Mouse (Mus musculus): Measurements from ENCODE around the gene Aqp5. TPM values are rescaled to one million over a fixed set of nuclear protein-coding genes. Genes with fewer than 3 reads are reported as not detected.
A peak's percentile ranks its signal among the peaks of the same experiment; 100 is the strongest.

The Aqp5 gene
- polyA plus RNA-seq, 1 experiment from 2014 or later, result 0.38 TPM

GRCm38 (mm10) chr15:99600986-99601822 is 10.6 kb downstream of the Aqp5 start, which contains the start of gene Aqp6:
Gene Aqp6, plus strand, starts transcription at chr15:99601400.
- Histone ChIP-seq H3K9ac (ENCODE audit: low read length) (no peak within 1 kb of the TSS), H3K4me3 (ENCODE audit: low read depth, low read length) (no peak within 1 kb of the TSS), H3K4me1 (ENCODE audit: control insufficient read depth, insufficient read depth, low read length) (peaks cover 16% of the 10 kb centered on the region), H3K27me3 (ENCODE audit: control insufficient read depth, insufficient read depth, low read length) (peaks cover 6% of the 10 kb centered on the region; the same call in 1 of the 2 replicates), H3K36me3 (ENCODE audit: control insufficient read depth, insufficient read depth, low read length) (no peaks in the 10 kb centered on the region), H3K9me3 (ENCODE audit: control insufficient read depth, low read length) (no peaks in the 10 kb centered on the region), H3K27ac (ENCODE audit: low read depth, low read length) (no peak within 1 kb of the TSS), H3K4me2 (no peak within 1 kb of the TSS)
- ATAC-seq (ENCODE audit: low FRiP score) (no peak), DNase-seq (ENCODE audit: low spot score, missing footprints) (no peak)
- 63% methylated on average over 22 of the region's 22 CpGs for WGBS

GRCm38 (mm10) chr15:99601823-99602120 is 11.2 kb downstream of the Aqp5 start:
- H3K9ac ChIP-seq (ENCODE audit: low read length), result no peak overlapping the region
- ATAC-seq (ENCODE audit: low FRiP score) (no peak), DNase-seq (ENCODE audit: low spot score, missing footprints) (no peak)
- H3K9me3 ChIP-seq (ENCODE audit: control insufficient read depth, low read length), result no peaks in the 10 kb centered on the region
- peaks cover 6% of the 10 kb centered on the region; the same call in 1 of the 2 replicates for H3K27me3 ChIP-seq (ENCODE audit: control insufficient read depth, insufficient read depth, low read length)
- H3K4me3 ChIP-seq (ENCODE audit: low read depth, low read length), result no peak overlapping the region
- H3K4me2 ChIP-seq, result no peak overlapping the region
- 23% methylated on average over 4 of the region's 5 CpGs for WGBS
- H3K36me3 ChIP-seq (ENCODE audit: control insufficient read depth, insufficient read depth, low read length), result no peaks in the 10 kb centered on the region
- H3K27ac ChIP-seq (ENCODE audit: low read depth, low read length), result no peak overlapping the region
- peaks cover 16% of the 10 kb centered on the region for H3K4me1 ChIP-seq (ENCODE audit: control insufficient read depth, insufficient read depth, low read length)

GRCm38 (mm10) chr15:99602206-99602820 is 11.7 kb downstream of the Aqp5 start:
- H3K4me2 ChIP-seq, result no peak overlapping the region
- 69% methylated on average over 17 of the region's 17 CpGs for WGBS
- H3K36me3 ChIP-seq (ENCODE audit: control insufficient read depth, insufficient read depth, low read length), result no peaks in the 10 kb centered on the region
- H3K4me3 ChIP-seq (ENCODE audit: low read depth, low read length), result no peak overlapping the region
- no peaks in the 10 kb centered on the region for H3K9me3 ChIP-seq (ENCODE audit: control insufficient read depth, low read length)
- H3K4me1 ChIP-seq (ENCODE audit: control insufficient read depth, insufficient read depth, low read length), result peaks cover 17% of the 10 kb centered on the region
- DNase-seq (ENCODE audit: low spot score, missing footprints) (no peak), ATAC-seq (ENCODE audit: low FRiP score) (no peak)
- H3K27ac ChIP-seq (ENCODE audit: low read depth, low read length), result no peak overlapping the region
- no peak overlapping the region for H3K9ac ChIP-seq (ENCODE audit: low read length)
- H3K27me3 ChIP-seq (ENCODE audit: control insufficient read depth, insufficient read depth, low read length), result peaks cover 6% of the 10 kb centered on the region; the same call in 1 of the 2 replicates

GRCm38 (mm10) chr15:99603216-99603615 is 12.6 kb downstream of the Aqp5 start:
- Histone ChIP-seq H3K27ac (ENCODE audit: low read depth, low read length) (no peak overlapping the region), H3K4me1 (ENCODE audit: control insufficient read depth, insufficient read depth, low read length) (peaks cover 25% of the 10 kb centered on the region), H3K4me2 (no peak overlapping the region), H3K9ac (ENCODE audit: low read length) (no peak overlapping the region), H3K4me3 (ENCODE audit: low read depth, low read length) (no peak overlapping the region), H3K36me3 (ENCODE audit: control insufficient read depth, insufficient read depth, low read length) (no peaks in the 10 kb centered on the region), H3K9me3 (ENCODE audit: control insufficient read depth, low read length) (no peaks in the 10 kb centered on the region), H3K27me3 (ENCODE audit: control insufficient read depth, insufficient read depth, low read length) (peaks cover 3% of the 10 kb centered on the region; the same call in 1 of the 2 replicates)
- ATAC-seq (ENCODE audit: low FRiP score) (no peak), DNase-seq (ENCODE audit: low spot score, missing footprints) (no peak)
- 90% methylated on average over 7 of the region's 7 CpGs for WGBS

GRCm38 (mm10) chr15:99605595-99605994 is 15.0 kb downstream of the Aqp5 start:
- Histone ChIP-seq H3K4me3 (ENCODE audit: low read depth, low read length) (no peak overlapping the region), H3K4me1 (ENCODE audit: control insufficient read depth, insufficient read depth, low read length) (peaks cover 16% of the 10 kb centered on the region), H3K27ac (ENCODE audit: low read depth, low read length) (no peak overlapping the region), H3K27me3 (ENCODE audit: control insufficient read depth, insufficient read depth, low read length) (no peaks in the 10 kb centered on the region), H3K36me3 (ENCODE audit: control insufficient read depth, insufficient read depth, low read length) (no peaks in the 10 kb centered on the region), H3K4me2 (no peak overlapping the region), H3K9me3 (ENCODE audit: control insufficient read depth, low read length) (no peaks in the 10 kb centered on the region), H3K9ac (ENCODE audit: low read length) (no peak overlapping the region)
- ATAC-seq (ENCODE audit: low FRiP score) (0 out of 2 replicates have a peak, but pooled peaks have one; percentile 39), DNase-seq (ENCODE audit: low spot score, missing footprints) (no peak)
- 49% methylated on average over 3 of the region's 3 CpGs for WGBS

GRCm38 (mm10) chr15:99606515-99606914 is 15.9 kb downstream of the Aqp5 start:
- Histone ChIP-seq H3K4me1 (ENCODE audit: control insufficient read depth, insufficient read depth, low read length) (peaks cover 16% of the 10 kb centered on the region), H3K36me3 (ENCODE audit: control insufficient read depth, insufficient read depth, low read length) (no peaks in the 10 kb centered on the region), H3K9ac (ENCODE audit: low read length) (no peak overlapping the region), H3K4me2 (no peak overlapping the region), H3K4me3 (ENCODE audit: low read depth, low read length) (no peak overlapping the region), H3K27me3 (ENCODE audit: control insufficient read depth, insufficient read depth, low read length) (no peaks in the 10 kb centered on the region), H3K9me3 (ENCODE audit: control insufficient read depth, low read length) (no peaks in the 10 kb centered on the region), H3K27ac (ENCODE audit: low read depth, low read length) (no peak overlapping the region)
- no peak for ATAC-seq (ENCODE audit: low FRiP score)
- DNase-seq (ENCODE audit: low spot score, missing footprints), result no peak
- WGBS, result 35% methylated on average over 5 of the region's 5 CpGs

- H3K27ac ChIP-seq (ENCODE audit: low read depth, low read length), result peak overlapping the region; percentile 35; the same call in 1 of the 2 replicates
- peaks cover 14% of the 10 kb centered on the region for H3K4me1 ChIP-seq (ENCODE audit: control insufficient read depth, insufficient read depth, low read length)
- ATAC-seq (ENCODE audit: low FRiP score) (peak; percentile 63; the same call in 1 of the 2 replicates), DNase-seq (ENCODE audit: low spot score, missing footprints) (peak; percentile 82)
- no peaks in the 10 kb centered on the region for H3K27me3 ChIP-seq (ENCODE audit: control insufficient read depth, insufficient read depth, low read length)
- no peak overlapping the region for H3K4me2 ChIP-seq
- no peaks in the 10 kb centered on the region for H3K9me3 ChIP-seq (ENCODE audit: control insufficient read depth, low read length)
- no peak overlapping the region for H3K9ac ChIP-seq (ENCODE audit: low read length)
- H3K36me3 ChIP-seq (ENCODE audit: control insufficient read depth, insufficient read depth, low read length), result no peaks in the 10 kb centered on the region
- H3K4me3 ChIP-seq (ENCODE audit: low read depth, low read length), result no peak overlapping the region
- WGBS, result 20% methylated on average over 10 of the region's 10 CpGs
These were observed 17.0 kb downstream of the Aqp5 start for GRCm38 (mm10) chr15:99607388-99608113.

- Histone ChIP-seq H3K36me3 (ENCODE audit: control insufficient read depth, insufficient read depth, low read length) (no peaks in the 10 kb centered on the region), H3K4me2 (no peak overlapping the region), H3K9me3 (ENCODE audit: control insufficient read depth, low read length) (no peaks in the 10 kb centered on the region), H3K27ac (ENCODE audit: low read depth, low read length) (no peak overlapping the region), H3K9ac (ENCODE audit: low read length) (no peak overlapping the region), H3K4me3 (ENCODE audit: low read depth, low read length) (no peak overlapping the region), H3K27me3 (ENCODE audit: control insufficient read depth, insufficient read depth, low read length) (no peaks in the 10 kb centered on the region), H3K4me1 (ENCODE audit: control insufficient read depth, insufficient read depth, low read length) (peaks cover 14% of the 10 kb centered on the region)
- 90% methylated on average over 13 of the region's 13 CpGs for WGBS
- no peak for ATAC-seq (ENCODE audit: low FRiP score)
- no peak for DNase-seq (ENCODE audit: low spot score, missing footprints)
These were observed 18.0 kb downstream of the Aqp5 start for GRCm38 (mm10) chr15:99608382-99609125.

Measured in midbrain, embryonic 11.5 days (tissue).